Mouse (Mus musculus) regulatory T cell (primary cell): ENCODE data around the gene Scarb1.

Experiments used
- in situ Hi-C: fragments of 300-600 bp; cut with MboI, MseI; formaldehyde crosslinking; loops from one replicate; pipeline ENCODE4 v1.15.1; 2025; ENCODE audit warnings: high pct_unique_total_duplicates

Scarb1 gene

GRCm38 (mm10) chr5:125364851-125365429 is 24.0 kb upstream of the Scarb1 start:
- in situ Hi-C loops, result no loop called here

GRCm38 (mm10) chr5:125363894-125364293 is 23.0 kb upstream of the Scarb1 start:
- in situ Hi-C loops, result no loop called here

GRCm38 (mm10) chr5:125360981-125361510 is 20.2 kb upstream of the Scarb1 start:
- in situ Hi-C loops, result no loop called here

- in situ Hi-C loops, result no loop called here
Measured at GRCm38 (mm10) chr5:125360566-125360965, 19.7 kb upstream of the Scarb1 start.

- in situ Hi-C loops, result no loop called here
Measured at GRCm38 (mm10) chr5:125358270-125358608, 17.3 kb upstream of the Scarb1 start.

GRCm38 (mm10) chr5:125357543-125358269 is 16.8 kb upstream of the Scarb1 start:
- in situ Hi-C loops, result no loop called here

GRCm38 (mm10) chr5:125355650-125356049 is 14.8 kb upstream of the Scarb1 start:
- in situ Hi-C loops, result no loop called here

GRCm38 (mm10) chr5:125354885-125355492 is 14.1 kb upstream of the Scarb1 start:
- in situ Hi-C loops, result no loop called here

- in situ Hi-C loops, result no loop called here
Measured at GRCm38 (mm10) chr5:125352781-125353294, 11.9 kb upstream of the Scarb1 start.

- in situ Hi-C loops, result no loop called here
Measured at GRCm38 (mm10) chr5:125351939-125352338, 11.0 kb upstream of the Scarb1 start.

GRCm38 (mm10) chr5:125351057-125351456 is 10.2 kb upstream of the Scarb1 start:
- in situ Hi-C loops, result no loop called here

- in situ Hi-C loops, result loop anchor here (10.0 kb wide), 2 partner anchors 715 to 1395 kb away; no protein-coding TSS in a partner anchor
Measured at GRCm38 (mm10) chr5:125349391-125349790, 8.5 kb upstream of the Scarb1 start.

- in situ Hi-C loops, result loop anchor here (10.0 kb wide), 2 partner anchors 714 to 1394 kb away; no protein-coding TSS in a partner anchor
Measured at GRCm38 (mm10) chr5:125348487-125348886, 7.6 kb upstream of the Scarb1 start.

GRCm38 (mm10) chr5:125348067-125348466 is 7.2 kb upstream of the Scarb1 start:
- in situ Hi-C loops, result loop anchor here (10.0 kb wide), 2 partner anchors 713 to 1393 kb away; no protein-coding TSS in a partner anchor

- in situ Hi-C loops, result loop anchor here (10.0 kb wide), 2 partner anchors 709 to 1389 kb away; no protein-coding TSS in a partner anchor
Measured at GRCm38 (mm10) chr5:125344296-125344695, 3.4 kb upstream of the Scarb1 start.

GRCm38 (mm10) chr5:125341459-125342090 is 681 bp upstream of the Scarb1 start:
- in situ Hi-C loops, result loop anchor here (10.0 kb wide), 2 partner anchors 707 to 1387 kb away; no protein-coding TSS in a partner anchor

- in situ Hi-C loops, result loop anchor here (10.0 kb wide), 3 partner anchors 65 to 1385 kb away; no protein-coding TSS in a partner anchor
Measured at GRCm38 (mm10) chr5:125339851-125340531, 903 bp downstream of the Scarb1 start.

- in situ Hi-C loops, result loop anchor here (10.0 kb wide), 1 partner anchor 64 kb away; no protein-coding TSS in a partner anchor
Measured at GRCm38 (mm10) chr5:125339108-125339751, 1.7 kb downstream of the Scarb1 start.

GRCm38 (mm10) chr5:125337526-125337925 is 3.4 kb downstream of the Scarb1 start:
- in situ Hi-C loops, result loop anchor here (10.0 kb wide), 1 partner anchor 63 kb away; no protein-coding TSS in a partner anchor

GRCm38 (mm10) chr5:125337012-125337411 is 3.9 kb downstream of the Scarb1 start:
- in situ Hi-C loops, result loop anchor here (10.0 kb wide), 1 partner anchor 62 kb away; no protein-coding TSS in a partner anchor
